Mouse (Mus musculus) heart, postnatal 0 days (tissue): Measurements from ENCODE around the gene Prkab2.

Experiments used
- CTCF ChIP-seq: IDR thresholded peaks from 2 replicates; pipeline ENCODE4 v1.5.1; 2016; ENCODE audit warnings: antibody characterized with exemption, control low read depth, low read depth
- EP300 ChIP-seq: IDR thresholded peaks from 2 replicates; pipeline ENCODE4 v1.6.1; 2016; ENCODE audit warnings: antibody characterized with exemption, low read depth

- TF ChIP-seq CTCF (no peak), EP300 (no peak)
Measured at GRCm38 (mm10) chr3:97611021-97611420, 47.0 kb upstream of the Prkab2 start.
